Mouse (Mus musculus) liver, embryonic 14.5 days (tissue): ENCODE data around the gene Htr7. TPM values are rescaled to one million over a fixed set of nuclear protein-coding genes. Genes with fewer than 3 reads are reported as not detected.

Source experiments
- ATAC-seq: fragments of 200-750 bp; cut with Nextera tagmentation; 2 replicates; pipeline ENCODE4 v1.8.0; 2017; ENCODE audit warnings: moderate number of reproducible peaks, mild to moderate bottlenecking, moderate library complexity; ENCODE audit not compliant: insufficient read depth
- DNase-seq, 3 experiments: peaks; one replicate each; pipeline ENCODE4 v3.0.0-alpha.2; 2012 to 2013; ENCODE audit warnings: low read depth in 3 of 3, low spot score in 3 of 3
- H3K27ac ChIP-seq: fragments of 300-500 bp; sonication (generic); 2 replicates; pipeline ENCODE4 v1.5.1; 2014; ENCODE audit warnings: moderate library complexity, mild to moderate bottlenecking, control low read depth, inconsistent platforms
- H3K27me3 ChIP-seq: fragments of 300-500 bp; sonication (generic); 2 replicates; pipeline ENCODE4 v1.6.1; 2014; ENCODE audit warnings: mild to moderate bottlenecking, low read length, moderate library complexity; ENCODE audit not compliant: control insufficient read depth, insufficient read depth
- H3K36me3 ChIP-seq: fragments of 300-500 bp; sonication (generic); replicated peaks from 2 replicates; pipeline ENCODE4 v1.6.1; 2014; ENCODE audit warnings: low read depth; ENCODE audit not compliant: control insufficient read depth, insufficient read depth
- H3K4me1 ChIP-seq, 2 experiments: fragments of 200-500 bp in 1 of 2; fragments of 300-500 bp in 1 of 2; sonication (generic) in 1 of 2; replicated peaks; 2 replicates each; pipeline ENCODE4 v1.6.1; 2012 to 2014; ENCODE audit warnings: antibody characterized with exemption in 1 of 2, inconsistent platforms in 1 of 2, low read length in 1 of 2; ENCODE audit not compliant: control insufficient read depth in 2 of 2, insufficient read depth in 2 of 2
- H3K4me2 ChIP-seq: fragments of 300-500 bp; sonication (generic); 2 replicates; pipeline ENCODE4 v1.6.1; 2014; ENCODE audit warnings: low read depth, mild to moderate bottlenecking, control low read depth, moderate library complexity
- H3K4me3 ChIP-seq, 2 experiments: fragments of 200-500 bp in 1 of 2; fragments of 300-500 bp in 1 of 2; sonication (generic) in 1 of 2; 2 replicates each; pipeline ENCODE4 v1.5.1; 2012 to 2014; ENCODE audit warnings: low read depth in 2 of 2, low read length in 2 of 2, mild to moderate bottlenecking in 2 of 2, control low read depth in 1 of 2, inconsistent platforms in 1 of 2, moderate library complexity in 1 of 2; ENCODE audit not compliant: insufficient read depth in 1 of 2
- H3K9ac ChIP-seq: fragments of 300-500 bp; sonication (generic); replicated peaks from 2 replicates; pipeline ENCODE4 v1.6.1; 2014; ENCODE audit warnings: mild to moderate bottlenecking, control low read depth, moderate library complexity
- H3K9me3 ChIP-seq: fragments of 300-500 bp; sonication (generic); 2 replicates; pipeline ENCODE4 v1.6.1; 2016; ENCODE audit warnings: low read length, mixed read lengths; ENCODE audit not compliant: control insufficient read depth
- CTCF ChIP-seq: IDR thresholded peaks from 2 replicates; pipeline ENCODE4 v1.5.1; 2016; ENCODE audit warnings: antibody characterized with exemption, low read depth, control low read depth
- EP300 ChIP-seq: IDR thresholded peaks from 2 replicates; pipeline ENCODE4 v1.6.1; 2016; ENCODE audit warnings: antibody characterized with exemption, low read depth
- WGBS: fragments of 180-500 bp; shearing (Covaris S2); extraction: QIAGEN DNeasy Blood & Tissue Kit; methylation state at CpG from one replicate; pipeline ENCODE4 v1.1.7; 2014; ENCODE audit not compliant: insufficient replicate concordance; 5-methylcytosine and 5-hydroxymethylcytosine counted together
- polyA plus RNA-seq, 2 experiments: library from polyadenylated mRNA; depleted of rRNA in 1 of 2; stranded (reverse) in 1 of 2; unstranded in 1 of 2; fragments of >200 nt; fragmentation: Nextera tagmentation in 1 of 2; extraction: Ambion mirVana in 1 of 2; gene quantifications; 2 replicates each; pipeline versions ENCODE4 v1.2.1 to v1.2.3; 2012 to 2014

Htr7 gene
- polyA plus RNA-seq, 2 experiments: 0.01 TPM; not detected in 1

GRCm38 (mm10) chr19:35924418-35924817 is 132.9 kb downstream of the Htr7 start:
- no peaks in the 10 kb centered on the region for H3K9me3 ChIP-seq
- TF ChIP-seq CTCF (no peak), EP300 (no peak)
- H3K4me3 ChIP-seq: no peak overlapping the region
- H3K27me3 ChIP-seq: no peaks in the 10 kb centered on the region
- no peaks in the 10 kb centered on the region for H3K36me3 ChIP-seq
- H3K4me1 ChIP-seq: no peaks in the 10 kb centered on the region
- H3K9ac ChIP-seq: no peak overlapping the region
- no peak overlapping the region for H3K27ac ChIP-seq
- ATAC-seq (no peak), DNase-seq (no peak)
- H3K4me2 ChIP-seq: no peak overlapping the region
- 19% methylated on average over 5 of the region's 5 CpGs for WGBS

Other genes starting within 250 kb of the Htr7 start
- 8.9 and 16.2 TPM in 2 replicates for gene Rpp30, start 26.2 kb upstream of the Htr7 start, polyA plus RNA-seq (2012; rRNA removed)
- gene Rpp30, start 26.2 kb upstream of the Htr7 start, polyA plus RNA-seq (2014; fragmentation: Nextera tagmentation; extraction: Ambion mirVana): 46.0 and 49.7 TPM in 2 replicates
- 0.08 and 0.10 TPM in 2 replicates for gene Ankrd1, start 62.6 kb upstream of the Htr7 start, polyA plus RNA-seq (2012; rRNA removed)
- gene Ankrd1, start 62.6 kb upstream of the Htr7 start, polyA plus RNA-seq (2014; fragmentation: Nextera tagmentation; extraction: Ambion mirVana): 0.06 TPM in 1 of 2 replicates, not detected in the other